7 mouse cellular contexts compared by ENCODE assay signal in genomic region chr12:74284685-74285054, GRCm38 (mm10). TPM values are rescaled to one million over a fixed set of nuclear protein-coding genes. Genes with fewer than 3 reads are reported as not detected.
A peak's percentile ranks its signal among the peaks of the same experiment; 100 is the strongest.
DNase-seq lines count a peak whose midpoint lies in the region; ATAC-seq lines count a peak whose summit lies in the region.

No protein-coding gene starts in this region.

- DNase-seq in neural tube, embryonic 11.5 days (ENCODE audit: low spot score): no peak
- DNase-seq in neural tube, embryonic 10.5 days (ENCODE audit: extremely low spot score, low spot score): no peak
- DNase-seq in forebrain, embryonic 11.5 days (ENCODE audit: low spot score): peak; percentile 53
- DNase-seq in layer of hippocampus, adult 9-11 months: peak; percentile 61
- DNase-seq in spleen, postnatal 10 days (ENCODE audit: low spot score in 2 of 2): no peak
- no peak for DNase-seq in spleen, adult 18-20 months

- no peak overlapping the region for H3K27ac ChIP-seq in neural tube, embryonic 11.5 days (ENCODE audit: low read depth, low read length)
- H3K27ac ChIP-seq in forebrain, embryonic 11.5 days (ENCODE audit: low read depth, low read length): no peak overlapping the region
- H3K27ac ChIP-seq in neural tube, embryonic 15.5 days (replicated peaks): peak overlapping the region; percentile 49; the same call in 1 of the 2 replicates

- no peaks in the 10 kb centered on the region for H3K9me3 ChIP-seq in neural tube, embryonic 11.5 days (ENCODE audit: control insufficient read depth, low read length)
- H3K9me3 ChIP-seq in forebrain, embryonic 11.5 days (ENCODE audit: control insufficient read depth, low read length): no peaks in the 10 kb centered on the region
- H3K9me3 ChIP-seq in neural tube, embryonic 15.5 days (replicated peaks): no peaks in the 10 kb centered on the region

- peak overlapping the region; percentile 1; the same call in 1 of the 2 replicates for H3K9ac ChIP-seq in neural tube, embryonic 11.5 days (ENCODE audit: low read length)
- H3K9ac ChIP-seq in forebrain, embryonic 11.5 days (ENCODE audit: low read length): peak overlapping the region; percentile 44
- H3K9ac ChIP-seq in neural tube, embryonic 15.5 days (replicated peaks): peak overlapping the region; percentile 41; the same call in 1 of the 2 replicates

- H3K4me2 ChIP-seq in neural tube, embryonic 11.5 days (ENCODE audit: low read depth): peak overlapping the region; percentile 63
- peak overlapping the region; percentile 85 for H3K4me2 ChIP-seq in forebrain, embryonic 11.5 days (ENCODE audit: low read depth, low read length, severe bottlenecking)
- H3K4me2 ChIP-seq in neural tube, embryonic 15.5 days: peak overlapping the region; percentile 95

- no peaks in the 10 kb centered on the region for H3K4me1 ChIP-seq in neural tube, embryonic 11.5 days (ENCODE audit: control insufficient read depth, insufficient read depth, low read length)
- no peaks in the 10 kb centered on the region; the same call in 1 of the 2 replicates for H3K4me1 ChIP-seq in forebrain, embryonic 11.5 days (replicated peaks; ENCODE audit: control insufficient read depth, insufficient read depth, low read length)
- peaks cover 34% of the 10 kb centered on the region for H3K4me1 ChIP-seq in neural tube, embryonic 15.5 days

- no peaks in the 10 kb centered on the region for H3K36me3 ChIP-seq in neural tube, embryonic 11.5 days (ENCODE audit: control insufficient read depth, insufficient read depth, low read length)
- no peaks in the 10 kb centered on the region for H3K36me3 ChIP-seq in forebrain, embryonic 11.5 days (ENCODE audit: control insufficient read depth, insufficient read depth, low read length)
- no peaks in the 10 kb centered on the region for H3K36me3 ChIP-seq in neural tube, embryonic 15.5 days

- 0 out of 2 replicates have a peak, but pooled peaks have one; percentile 8 for ATAC-seq in neural tube, embryonic 11.5 days (ENCODE audit: insufficient read depth, low FRiP score, low TSS enrichment)
- peak; percentile 29; the same call in 1 of the 2 replicates for ATAC-seq in forebrain, embryonic 11.5 days (replicated peaks; ENCODE audit: low FRiP score)
- ATAC-seq in neural tube, embryonic 15.5 days (ENCODE audit: low FRiP score): peak; percentile 39; the same call in 1 of the 2 replicates

- peaks cover 9% of the 10 kb centered on the region for H3K27me3 ChIP-seq in neural tube, embryonic 11.5 days (ENCODE audit: control insufficient read depth, insufficient read depth, low read length)
- H3K27me3 ChIP-seq in forebrain, embryonic 11.5 days (ENCODE audit: control insufficient read depth, insufficient read depth, low read length): peaks cover 8% of the 10 kb centered on the region; the same call in 1 of the 2 replicates
- H3K27me3 ChIP-seq in neural tube, embryonic 15.5 days (replicated peaks): 0 out of 2 replicates have a peak, but pooled peaks cover 4% of the 10 kb centered on the region

- WGBS in neural tube, embryonic 11.5 days: 8% methylated on average over 11 of the region's 11 CpGs
- 6% methylated on average over 11 of the region's 11 CpGs for WGBS in forebrain, embryonic 11.5 days
- 1% methylated on average over 11 of the region's 11 CpGs for WGBS in neural tube, embryonic 15.5 days

- peak overlapping the region; percentile 30 for H3K4me3 ChIP-seq in neural tube, embryonic 11.5 days (ENCODE audit: low read depth, low read length)
- peak overlapping the region; percentile 40 for H3K4me3 ChIP-seq in forebrain, embryonic 11.5 days (ENCODE audit: low read depth, low read length)
- peak overlapping the region; percentile 52 for H3K4me3 ChIP-seq in neural tube, embryonic 15.5 days (replicated peaks)

RNA-seq across cellular contexts. Expression of gene Gm11042, which starts 31.5 kb away (rescaled TPM):
- polyA plus RNA-seq in neural tube, embryonic 11.5 days (2014; fragmentation: Nextera tagmentation; extraction: Ambion mirVana): not detected in 2 replicates
- polyA plus RNA-seq in forebrain, embryonic 11.5 days (2014; fragmentation: Nextera tagmentation; extraction: Ambion mirVana): not detected in 2 replicates
- not detected in 2 replicates for polyA plus RNA-seq in neural tube, embryonic 15.5 days (2015; fragmentation: Nextera tagmentation; extraction: Ambion mirVana)

Comparison
In these comparisons a context has a peak if more than half of its experiments do, and no peak if none do; other contexts are left out.
1. DNase-seq: peak in forebrain, embryonic 11.5 days (single experiment) and layer of hippocampus, adult 9-11 months (single experiment); none in neural tube, embryonic 11.5 days (single experiment), neural tube, embryonic 10.5 days (single experiment), spleen, postnatal 10 days (0 of 2) and spleen, adult 18-20 months (0 of 2).
2. Peak in every context shown above with its lines, with median percentiles within 50 percentile points of each other: ATAC-seq, H3K4me2 ChIP-seq, H3K4me3 ChIP-seq and H3K9ac ChIP-seq.